Mouse (Mus musculus) testis, postnatal 10 days (tissue): ENCODE measurements around the gene Ldlr.
"Not testable (repeated sequence)": the region's sequence is repeated elsewhere in the genome, so short reads cannot be mapped to it uniquely, and the experiment has no call there.

ENCODE experiments used
- DNase-seq: peaks from one replicate; pipeline ENCODE4 v3.0.0; 2021; ENCODE audit warnings: low spot score

The Ldlr gene

DNA sequence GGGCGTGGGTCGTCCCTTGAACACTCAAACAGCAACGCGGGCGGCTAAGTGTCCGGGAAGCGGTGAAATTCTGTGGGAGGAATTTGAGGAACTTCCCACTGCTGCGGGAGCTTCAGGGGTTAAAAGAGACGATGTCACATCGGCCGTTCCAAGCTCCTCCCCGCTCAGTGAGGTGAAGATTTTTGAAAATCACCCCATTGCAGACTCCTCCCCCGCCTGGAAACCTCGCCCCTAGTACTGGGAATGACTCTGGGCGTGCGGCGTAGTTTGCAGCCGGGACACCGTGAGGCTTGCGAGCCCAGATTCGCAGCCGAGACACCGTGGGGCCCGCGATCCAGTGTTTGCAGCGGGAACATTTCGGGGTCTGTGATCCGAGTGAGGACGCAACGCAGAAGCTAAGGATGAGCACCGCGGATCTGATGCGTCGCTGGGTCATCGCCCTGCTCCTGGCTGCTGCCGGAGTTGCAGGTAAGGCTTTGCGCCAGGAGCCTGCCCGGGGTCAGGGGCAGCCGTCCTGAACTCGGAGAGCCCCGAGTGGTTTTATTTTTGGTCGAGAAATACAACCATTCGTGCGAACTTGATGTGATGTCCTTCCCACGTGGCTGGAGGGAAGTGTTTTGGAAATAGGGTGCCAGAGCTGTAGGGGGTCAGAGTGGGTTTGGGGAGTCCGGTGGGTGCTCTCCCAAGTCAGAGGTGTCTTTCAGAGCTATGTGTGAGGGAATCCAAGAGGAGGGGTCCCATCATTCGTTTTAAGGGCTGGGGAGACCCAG, at the start of gene Ldlr:
Gene Ldlr, plus strand, starts transcription at position 107 of the 770 bp plus-strand sequence.
- peak; percentile 91 for DNase-seq

DNA sequence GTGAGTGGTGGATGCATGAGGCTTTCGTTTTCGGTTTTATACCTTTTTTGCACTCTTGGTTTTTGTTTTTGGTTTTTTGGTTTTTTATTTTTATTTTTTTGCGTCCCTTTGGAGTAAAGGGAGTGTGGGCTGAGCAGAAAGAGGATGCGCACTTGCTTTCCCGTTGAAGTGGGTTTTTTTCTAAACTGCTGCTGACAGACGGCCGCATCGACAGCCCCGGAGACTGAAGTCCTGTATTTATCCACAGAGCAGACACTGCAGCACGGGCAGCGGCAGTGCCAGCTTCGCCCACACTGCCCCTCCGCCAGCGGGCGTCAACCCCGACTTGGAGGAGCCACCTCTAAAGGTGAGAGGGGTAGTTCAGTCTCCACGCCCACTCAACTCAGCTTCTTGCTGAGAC, 45.6 kb upstream of the Ldlr start:
- no peak for DNase-seq

DNA sequence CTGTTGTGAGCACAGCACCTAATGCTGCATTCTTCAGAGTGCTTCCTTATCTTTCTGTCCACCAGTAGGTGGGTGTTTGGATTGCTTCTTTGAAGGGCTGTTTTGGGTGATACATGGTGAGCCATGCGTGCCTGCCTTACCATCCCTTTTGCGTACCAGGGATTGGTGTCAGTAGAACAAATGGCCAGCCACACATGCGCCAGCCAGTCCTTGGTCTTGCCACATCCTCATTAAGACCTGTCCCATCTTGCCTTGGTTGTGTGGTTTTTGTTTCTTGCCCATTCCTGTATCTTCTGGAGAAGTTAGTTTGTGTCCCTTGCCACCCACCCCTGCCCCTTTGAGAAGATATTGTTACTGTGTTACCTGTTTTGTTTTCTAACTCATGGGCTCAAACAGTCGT, 42.8 kb upstream of the Ldlr start:
- no peak for DNase-seq

DNA sequence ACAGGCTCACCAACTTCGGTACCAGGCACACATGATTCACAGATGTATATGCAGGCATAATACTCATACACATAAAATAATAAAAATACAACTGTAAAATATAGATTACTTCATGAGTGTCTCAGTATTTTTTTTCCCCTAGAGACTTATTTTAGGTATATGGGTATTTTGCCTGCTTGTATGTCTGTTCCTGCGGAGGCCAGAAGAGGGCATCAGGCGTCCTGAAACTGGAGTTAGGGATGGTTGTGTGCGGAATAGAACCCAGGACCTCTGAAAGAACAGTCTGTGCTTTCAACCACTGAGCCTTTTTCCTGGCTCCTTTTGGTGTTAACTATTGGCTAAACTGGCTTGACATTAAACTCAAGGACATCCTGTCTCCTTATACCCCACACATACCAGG, 40.5 kb upstream of the Ldlr start:
- no peak for DNase-seq

DNA sequence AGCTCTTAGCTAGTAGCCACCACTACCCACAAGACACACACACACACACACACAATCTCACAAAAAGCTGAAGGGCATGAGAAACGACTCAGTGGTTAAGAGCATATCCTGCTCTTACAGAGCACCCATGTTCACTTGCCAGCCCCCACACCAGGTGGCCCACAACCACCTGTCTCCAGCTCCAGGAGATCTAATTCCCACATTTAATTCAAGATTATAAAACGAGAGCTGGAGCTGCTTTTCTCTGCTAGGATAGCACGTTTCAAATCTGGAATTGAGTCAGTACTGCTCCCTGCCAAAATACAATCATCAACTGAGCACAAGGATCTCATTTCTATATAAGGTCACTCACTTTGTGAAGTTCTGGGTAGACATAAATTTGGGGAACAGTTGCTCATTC, 39.4 kb upstream of the Ldlr start:
- no peak for DNase-seq

DNA sequence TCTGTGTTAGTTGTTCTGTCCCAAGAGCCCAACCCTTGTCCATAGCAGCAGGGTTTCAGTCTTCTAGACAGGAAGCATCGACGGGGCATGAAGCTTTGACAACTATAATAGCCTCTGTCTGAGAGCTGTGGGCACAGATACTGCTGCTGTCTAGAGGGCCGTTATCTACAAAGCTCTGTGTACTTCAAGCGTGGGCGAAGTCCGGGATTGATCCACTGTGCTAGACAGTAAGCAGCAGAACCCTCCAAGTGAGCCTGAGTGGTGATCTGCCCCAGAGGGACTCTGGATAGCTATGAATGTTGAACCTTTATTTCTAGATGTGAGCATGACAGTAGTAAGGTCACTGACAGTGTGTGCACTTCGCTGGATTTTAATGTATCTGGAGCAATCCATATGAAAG, 34.7 kb upstream of the Ldlr start:
- DNase-seq, result no peak

DNA sequence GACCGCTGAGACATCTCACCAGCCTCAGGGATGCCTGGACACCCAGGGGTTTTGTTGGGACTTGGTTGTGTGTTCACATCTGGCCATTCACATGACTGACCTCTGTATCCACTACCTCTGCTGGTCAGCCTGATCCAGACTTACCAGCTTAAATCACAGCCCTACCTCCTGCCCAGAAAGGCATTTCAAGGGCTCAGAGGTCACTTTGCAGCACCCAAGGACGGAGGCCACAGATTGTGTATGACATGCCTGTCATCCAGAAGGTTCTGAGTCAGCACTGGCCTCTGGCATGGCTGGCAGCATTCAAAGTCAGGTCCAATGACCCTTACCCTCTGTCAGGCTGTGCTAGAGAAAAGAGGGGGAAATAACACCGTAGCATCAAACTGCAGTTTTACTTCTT, 33.3 kb upstream of the Ldlr start:
- no peak for DNase-seq

DNA sequence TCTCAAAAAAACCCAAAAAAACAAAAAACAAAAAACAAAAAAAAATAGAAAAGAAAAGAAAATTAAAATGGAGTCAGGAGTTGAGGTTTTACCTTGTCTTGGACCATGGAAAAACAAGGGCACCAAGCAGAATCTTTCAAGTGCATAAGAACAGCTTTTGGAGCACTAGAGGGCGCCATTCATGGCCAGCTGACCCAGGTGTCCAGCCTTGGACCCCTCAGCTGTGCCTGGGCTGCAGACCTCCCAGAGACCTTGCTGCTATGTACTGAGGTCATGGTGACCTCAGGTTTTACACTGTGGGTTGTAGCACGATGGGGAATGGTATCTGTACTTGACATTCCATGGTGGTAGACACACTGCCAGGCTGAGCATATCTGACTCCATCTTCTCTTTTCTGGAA, 31.4 kb upstream of the Ldlr start:
- peak; percentile 63 for DNase-seq

DNA sequence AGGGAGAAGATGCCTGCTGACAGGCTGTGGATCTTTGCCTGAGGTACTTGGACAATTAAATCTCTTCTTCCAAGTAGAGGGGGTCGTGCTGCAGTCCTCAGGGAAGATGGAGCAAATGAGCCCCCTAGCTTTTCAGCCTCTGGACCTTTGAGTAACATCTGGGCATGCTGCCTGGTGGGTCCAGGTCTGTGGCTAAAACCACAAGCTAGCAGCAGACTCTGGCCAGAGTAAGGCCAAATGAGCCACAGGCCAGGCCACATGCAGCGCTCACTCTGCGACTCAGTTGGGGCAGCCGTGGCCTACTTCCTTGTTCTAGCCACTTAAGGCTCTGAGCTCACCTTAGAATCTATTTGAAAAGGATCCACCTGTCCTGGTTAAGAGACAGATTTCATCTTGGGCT, 30.8 kb upstream of the Ldlr start:
- no peak for DNase-seq

DNA sequence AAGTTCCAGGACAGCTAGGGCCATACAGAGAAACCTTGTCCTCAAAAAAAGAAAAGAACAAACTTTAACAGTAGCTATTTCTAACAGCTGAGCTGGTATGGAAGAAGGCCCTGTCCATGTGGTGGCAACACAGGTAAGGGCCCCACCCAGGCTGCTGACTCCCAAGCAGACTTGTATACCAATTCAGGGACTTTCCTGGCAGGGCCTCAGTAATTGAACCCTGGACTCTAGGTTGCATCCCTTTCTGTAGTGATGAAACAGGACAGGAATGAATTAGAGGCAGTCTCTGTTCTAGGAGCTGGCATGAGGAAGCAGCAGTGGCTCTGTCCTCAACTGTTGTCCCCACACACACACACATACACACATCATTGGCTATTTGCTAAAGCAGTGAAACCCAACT, 29.2 kb upstream of the Ldlr start:
- DNase-seq, result no peak

DNA sequence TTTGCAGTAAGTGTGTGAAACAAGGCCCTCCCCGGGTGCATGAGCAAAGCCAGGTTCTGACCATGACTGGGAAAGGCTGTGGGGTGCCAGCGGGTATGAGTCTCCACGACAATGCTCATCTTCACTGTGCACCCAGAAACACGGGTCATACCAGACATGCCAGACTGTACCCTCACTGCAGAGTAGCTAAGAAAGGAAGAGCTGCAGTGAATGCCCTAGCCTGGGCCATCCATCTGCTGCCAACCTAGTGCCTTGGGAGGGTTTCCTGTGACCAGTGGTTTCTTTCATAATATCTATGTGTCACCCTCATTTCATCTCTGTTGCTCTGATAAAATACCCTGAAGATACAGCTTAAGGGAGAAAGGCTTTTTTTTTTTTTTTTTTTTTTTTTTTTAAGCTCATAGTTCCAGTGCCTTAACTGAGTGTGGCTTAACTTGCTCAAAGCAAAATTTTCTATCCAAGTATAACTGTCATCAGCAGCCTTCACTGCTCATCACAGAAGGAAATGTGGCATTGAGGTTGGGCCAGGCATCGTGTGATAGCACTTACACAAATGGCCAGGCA, 28.0 kb upstream of the Ldlr start:
- DNase-seq, result no peak

DNA sequence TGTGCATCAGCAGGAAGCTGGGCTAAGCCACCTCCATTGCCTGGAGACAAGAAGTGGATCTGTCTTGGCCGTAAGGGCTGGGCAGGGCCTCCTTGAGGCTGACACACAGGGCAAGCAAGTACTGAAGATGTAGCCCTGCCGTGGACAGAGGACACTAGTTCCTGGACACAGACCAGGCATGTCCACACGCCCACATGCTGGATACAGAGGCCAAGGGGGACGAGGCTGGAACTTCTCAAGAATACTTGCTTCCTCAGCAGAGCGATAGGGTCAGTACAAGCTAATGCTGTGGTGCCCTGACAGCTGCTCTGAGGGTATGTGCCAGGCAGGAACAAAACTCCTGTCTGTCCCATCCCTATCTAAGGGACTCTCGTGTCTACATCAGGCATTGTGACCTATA, 26.2 kb upstream of the Ldlr start:
- DNase-seq, result no peak

DNA sequence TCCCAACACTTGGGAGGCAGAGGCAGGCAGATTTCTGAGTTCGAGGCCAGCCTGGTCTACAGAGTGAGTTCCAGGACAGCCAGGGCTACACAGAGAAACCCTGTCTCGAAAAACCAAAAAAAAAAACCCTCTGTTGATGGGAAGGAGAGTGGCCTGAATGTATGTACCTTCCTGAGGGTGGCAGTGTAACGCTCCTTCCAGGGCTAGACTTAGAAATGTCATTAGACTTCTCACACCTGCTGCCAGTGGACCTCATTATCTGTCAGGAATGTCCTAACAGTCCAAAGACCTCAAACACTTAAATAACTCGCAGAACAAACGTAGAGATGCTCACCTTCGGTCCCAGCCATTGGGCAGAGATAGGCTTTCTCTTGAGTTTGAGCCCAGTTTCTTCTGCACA, 24.0 kb upstream of the Ldlr start:
- DNase-seq, result not testable (repeated sequence)

DNA sequence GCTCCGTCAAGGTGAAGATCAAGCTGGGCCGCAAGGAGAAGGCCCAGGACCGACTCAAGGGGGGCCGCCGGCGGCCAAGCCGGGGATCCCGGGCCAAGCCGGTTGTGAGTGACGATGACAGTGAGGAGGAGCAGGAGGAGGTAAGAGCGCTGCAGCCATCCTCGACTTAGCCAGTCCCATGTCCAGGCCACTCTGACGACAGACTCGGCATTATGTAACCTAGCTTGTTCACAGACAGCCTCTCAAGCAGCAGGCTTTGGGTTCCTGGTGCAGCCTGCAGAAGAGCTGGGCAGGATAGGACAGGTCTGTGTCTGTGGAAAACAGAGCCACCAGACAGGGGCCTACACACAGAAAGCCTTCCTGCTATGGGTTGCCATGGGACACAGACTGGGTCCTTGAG, 22.2 kb upstream of the Ldlr start:
- no peak for DNase-seq

DNA sequence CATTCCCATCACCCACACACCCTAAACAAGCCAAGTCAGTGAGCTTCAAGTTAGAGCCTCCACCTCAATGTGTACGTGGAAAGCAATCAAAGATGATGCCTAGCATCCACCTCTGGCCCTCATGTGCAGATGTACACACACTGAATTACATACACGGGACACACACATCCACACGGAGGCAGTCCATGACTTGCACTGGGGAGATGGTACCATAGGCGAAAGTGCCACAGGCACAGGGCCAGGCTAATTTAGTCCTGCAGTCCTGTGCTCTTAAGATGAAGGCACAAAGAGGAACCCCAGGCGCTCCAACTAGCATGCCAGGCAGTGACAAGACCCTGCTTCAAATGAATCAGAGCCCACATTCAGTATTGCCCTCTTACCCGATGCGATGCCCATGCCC, 19.8 kb upstream of the Ldlr start:
- DNase-seq, result no peak

DNA sequence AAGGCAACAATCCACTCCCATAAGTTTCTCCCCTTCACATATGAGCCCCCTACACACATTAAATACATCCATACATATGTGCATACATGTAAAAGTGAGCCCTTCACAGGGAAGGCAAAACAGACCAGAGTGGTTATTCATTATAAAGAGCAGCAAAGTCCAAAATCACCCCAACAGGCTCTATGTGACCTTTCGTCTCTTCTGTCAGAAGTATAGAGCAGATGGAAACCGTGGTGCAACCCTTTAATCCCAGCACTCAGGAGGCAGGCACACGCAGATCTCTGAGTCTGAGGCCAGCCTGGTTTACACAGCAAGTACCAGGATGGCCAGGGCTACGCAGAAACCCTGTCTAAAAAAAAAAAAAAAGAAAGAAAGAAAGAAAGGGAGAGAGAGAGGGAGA, 17.2 kb upstream of the Ldlr start:
- no peak for DNase-seq

DNA sequence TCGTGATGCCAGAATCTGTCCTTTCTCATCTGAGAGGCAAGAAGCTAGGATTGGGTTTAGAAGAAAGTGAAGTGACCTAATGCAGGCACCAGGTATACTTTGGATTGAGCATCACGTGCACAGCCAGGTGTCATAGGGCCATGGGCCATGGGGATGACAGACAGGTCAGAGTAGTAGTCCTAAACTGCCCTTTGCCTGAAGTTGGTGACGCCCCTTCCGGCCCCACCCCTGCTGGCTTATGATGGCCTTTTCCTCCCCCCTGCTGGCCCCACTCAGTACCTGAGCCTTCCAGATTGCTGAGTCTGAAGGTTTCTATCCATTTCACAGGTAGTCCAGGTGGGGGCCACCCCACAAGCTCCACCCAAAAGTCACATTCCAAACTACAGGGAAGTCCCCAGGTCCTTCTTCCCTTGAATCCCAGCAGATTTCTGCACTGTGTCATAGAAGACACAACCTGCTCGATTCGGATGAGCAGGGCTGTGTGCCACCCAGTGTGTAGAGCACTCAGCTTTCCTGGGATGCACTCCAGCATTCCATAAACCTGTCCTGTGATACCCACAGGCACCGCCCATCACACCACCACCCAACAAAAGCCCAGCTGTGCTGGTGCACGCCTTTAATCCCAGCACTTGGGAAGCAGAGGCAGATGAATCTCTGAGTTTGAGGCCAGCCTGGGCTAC, 16.6 kb upstream of the Ldlr start:
- no peak for DNase-seq

DNA sequence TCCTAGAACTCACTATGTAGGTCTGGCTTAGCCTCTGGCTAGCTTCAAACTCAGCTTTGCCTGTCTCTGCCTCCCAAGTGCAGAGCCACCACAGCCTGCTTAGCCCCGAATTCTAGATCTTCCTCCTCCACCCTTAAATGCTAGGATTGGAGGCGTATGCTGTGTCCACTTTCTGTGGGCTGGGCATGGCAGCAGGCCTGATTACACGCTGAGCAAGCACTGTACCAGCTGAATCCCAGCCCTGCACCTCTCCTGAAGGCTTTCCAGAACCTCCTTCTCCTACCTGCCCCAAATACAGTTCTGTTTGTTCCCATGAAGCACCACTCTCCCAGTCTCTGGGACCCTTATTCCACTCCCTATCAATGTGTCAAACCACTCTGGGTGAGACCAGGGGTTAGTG, 13.9 kb upstream of the Ldlr start:
- no peak for DNase-seq

DNA sequence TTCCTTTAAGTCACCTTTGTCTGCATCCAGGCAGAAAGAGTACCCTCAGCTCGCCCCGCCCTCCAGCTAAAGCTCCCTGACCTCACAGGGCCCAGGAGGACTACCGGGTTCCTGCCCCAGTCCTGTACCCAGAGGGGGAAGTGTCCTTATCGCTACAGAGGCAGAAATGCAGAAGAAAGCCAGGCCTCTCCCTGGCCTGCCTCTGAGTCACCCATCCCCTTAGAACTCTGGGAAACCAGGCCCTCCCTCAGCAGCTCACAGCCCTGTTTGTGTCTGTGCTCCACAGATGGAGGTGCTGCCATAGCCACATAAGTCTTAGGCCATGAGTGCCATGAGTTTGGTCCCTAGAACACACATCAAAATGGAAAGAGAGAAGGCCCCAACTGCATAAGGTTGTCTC, 8.0 kb upstream of the Ldlr start:
- no peak for DNase-seq

DNA sequence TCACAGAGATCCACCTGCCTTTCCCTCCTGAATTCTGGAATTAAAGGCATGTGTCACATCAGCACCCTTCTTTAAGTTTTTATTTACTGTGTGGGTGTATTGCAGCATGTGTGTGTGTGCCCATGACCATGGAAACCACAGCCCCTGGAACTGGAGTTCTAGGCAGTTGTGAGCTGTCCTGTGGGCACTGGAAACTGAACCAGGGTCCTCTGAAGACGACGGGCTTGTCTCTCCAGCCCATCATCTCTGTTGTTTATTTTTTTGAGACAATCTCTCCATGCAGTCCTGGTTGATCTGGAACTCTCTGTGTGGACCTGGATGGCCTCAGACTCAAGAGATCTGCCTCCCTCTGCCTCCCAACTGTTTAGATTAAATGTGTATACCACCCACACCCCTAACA, 6.3 kb upstream of the Ldlr start:
- DNase-seq, result no peak

DNA sequence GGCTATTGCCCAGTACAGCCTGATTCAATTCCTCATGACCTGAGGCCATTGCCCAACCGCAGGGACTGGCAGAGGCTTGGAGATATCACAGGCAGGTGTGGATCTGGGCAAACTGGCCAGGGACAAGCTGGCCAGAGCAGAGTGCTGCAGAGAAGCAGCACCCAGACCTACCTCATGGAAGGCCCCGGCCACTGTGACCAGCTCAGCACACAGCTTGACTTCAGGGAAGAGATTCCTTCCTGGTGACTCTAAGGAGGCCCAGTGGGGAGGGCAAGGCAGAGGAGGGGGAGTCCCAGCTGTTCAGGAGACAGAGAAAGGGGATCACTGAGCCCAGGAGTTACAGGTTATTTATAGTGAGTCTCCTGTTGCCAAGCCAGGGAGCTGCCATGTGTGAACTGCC, 2.2 kb upstream of the Ldlr start:
- no peak for DNase-seq

DNA sequence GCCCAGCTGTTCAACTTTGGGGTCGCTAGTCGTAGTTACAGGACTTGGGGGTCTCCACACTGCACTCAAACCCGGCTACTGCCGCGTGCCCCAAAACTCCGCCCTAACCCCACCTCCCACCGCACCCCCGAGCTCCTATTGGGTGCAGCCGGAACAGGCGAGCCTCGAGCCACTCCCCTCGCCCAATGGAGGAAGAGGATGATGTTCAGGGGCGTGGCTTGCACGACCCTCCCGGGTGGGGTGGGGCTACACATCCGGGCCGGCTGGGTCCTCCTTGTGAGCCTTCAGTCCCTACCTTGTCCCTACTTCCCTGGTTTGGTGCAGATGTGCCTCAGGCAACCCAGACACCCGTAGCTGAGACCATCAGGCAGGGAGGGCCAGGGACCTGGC, 859 bp downstream of the Ldlr start:
- peak; percentile 94 for DNase-seq

DNA sequence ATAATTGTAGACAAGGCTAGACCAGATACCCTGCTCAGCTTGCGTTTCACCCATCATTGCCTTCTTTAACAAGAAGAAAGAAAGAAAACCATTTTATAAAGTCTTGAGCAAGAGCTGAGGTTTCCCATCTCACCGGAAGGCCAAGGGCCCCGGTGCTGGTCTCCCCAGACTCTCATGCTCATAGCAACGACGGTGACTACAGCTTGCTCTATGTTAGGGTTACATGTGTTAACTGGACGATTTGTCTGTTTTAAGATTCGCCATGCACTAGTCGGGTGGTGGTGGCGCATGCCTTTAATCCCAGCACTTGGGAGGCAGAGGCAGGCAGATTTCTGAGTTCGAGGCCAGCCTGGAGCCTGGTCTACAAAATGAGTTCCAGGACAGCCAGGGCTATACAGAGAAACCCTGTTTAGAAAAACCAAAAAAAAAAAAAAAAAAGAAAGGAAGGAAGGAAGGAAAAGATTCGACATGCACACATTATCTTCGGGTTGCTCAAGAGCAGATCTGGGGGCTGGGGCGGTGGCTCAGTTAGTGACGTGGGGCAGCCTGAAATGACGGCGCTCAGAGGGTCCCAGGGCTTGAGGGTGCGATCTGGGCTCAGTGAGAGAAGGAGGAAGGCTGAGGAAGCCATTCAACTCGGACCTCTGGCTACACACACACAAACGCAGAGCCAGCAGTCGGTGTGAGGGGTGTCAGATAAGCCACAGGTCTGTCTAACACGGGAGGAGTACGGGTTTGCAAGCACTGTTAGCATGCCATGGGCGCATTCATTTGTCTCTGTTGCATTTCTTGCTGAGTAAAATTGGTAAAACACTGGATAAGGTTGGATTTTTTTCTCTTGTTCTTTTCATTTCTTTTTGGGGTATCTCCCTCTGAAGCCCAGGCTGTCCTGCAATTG, 2.2 kb downstream of the Ldlr start:
- DNase-seq, result no peak
